Mouse (Mus musculus): ENCODE data around the gene Bin2.

- TF ChIP-seq CTCF (IDR thresholded peaks at IDR 0.05) (no peak), EP300 (IDR thresholded peaks at IDR 0.05) (no peak)
Measured at GRCm38 (mm10) chr15:100623754-100624153, 45.6 kb downstream of the Bin2 start.

Data from lung, postnatal 0 days (tissue).